Mouse (Mus musculus): ENCODE results near the gene Wap. TPM values are rescaled to one million over a fixed set of nuclear protein-coding genes. Genes with fewer than 3 reads are reported as not detected.

Wap gene
- polyA plus RNA-seq (2015; fragmentation: Nextera tagmentation; extraction: Ambion mirVana) = 2.6 and 5.3 TPM in 2 replicates

- DNase-seq (ENCODE audit: low spot score) (no peak), ATAC-seq (ENCODE audit: low FRiP score, low TSS enrichment) (no peak)
- WGBS = 78% methylated on average over 4 of the region's 4 CpGs
- no peak within 1 kb of the TSS for H3K27ac ChIP-seq (replicated peaks)
- no peaks in the 10 kb centered on the region for H3K36me3 ChIP-seq (ENCODE audit: control insufficient read depth, insufficient read depth, low read length)
- TF ChIP-seq EP300 (optimal IDR thresholded peaks at IDR 0.05) (no peak), CTCF (IDR thresholded peaks at IDR 0.05; ENCODE audit: low read depth) (no peak)
- H3K4me2 ChIP-seq (replicated peaks; ENCODE audit: low read depth) = no peak within 1 kb of the TSS
- no peaks in the 10 kb centered on the region for H3K9me3 ChIP-seq (ENCODE audit: control insufficient read depth, low read length)
- H3K9ac ChIP-seq (ENCODE audit: low read length) = no peak within 1 kb of the TSS
- no peaks in the 10 kb centered on the region for H3K27me3 ChIP-seq (ENCODE audit: control insufficient read depth, insufficient read depth, low read length)
- no peak within 1 kb of the TSS for H3K4me3 ChIP-seq (ENCODE audit: low read depth, low read length)
- H3K4me1 ChIP-seq (replicated peaks; ENCODE audit: control insufficient read depth, insufficient read depth) = no peaks in the 10 kb centered on the region
Observed at GRCm38 (mm10) chr11:6638537-6638936, at the start of gene Wap. TSS of gene Wap (minus strand) at chr11:6638637.

GRCm38 (mm10) chr11:6684741-6685140 is 46.3 kb upstream of the Wap start:
- Histone ChIP-seq H3K27ac (replicated peaks) (no peak overlapping the region), H3K4me3 (ENCODE audit: low read depth, low read length) (no peak overlapping the region), H3K4me2 (replicated peaks; ENCODE audit: low read depth) (no peak overlapping the region), H3K9ac (ENCODE audit: low read length) (no peak overlapping the region), H3K9me3 (ENCODE audit: control insufficient read depth, low read length) (no peaks in the 10 kb centered on the region), H3K36me3 (ENCODE audit: control insufficient read depth, insufficient read depth, low read length) (no peaks in the 10 kb centered on the region), H3K27me3 (ENCODE audit: control insufficient read depth, insufficient read depth, low read length) (no peaks in the 10 kb centered on the region), H3K4me1 (replicated peaks; ENCODE audit: control insufficient read depth, insufficient read depth) (peaks cover 3% of the 10 kb centered on the region; the same call in 1 of the 2 replicates)
- DNase-seq (ENCODE audit: low spot score) (no peak), ATAC-seq (ENCODE audit: low FRiP score, low TSS enrichment) (no peak)
- 67% methylated on average over 3 of the region's 3 CpGs for WGBS
- TF ChIP-seq CTCF (IDR thresholded peaks at IDR 0.05; ENCODE audit: low read depth) = no peak
- no peak for TF ChIP-seq EP300 (optimal IDR thresholded peaks at IDR 0.05)

DNA sequence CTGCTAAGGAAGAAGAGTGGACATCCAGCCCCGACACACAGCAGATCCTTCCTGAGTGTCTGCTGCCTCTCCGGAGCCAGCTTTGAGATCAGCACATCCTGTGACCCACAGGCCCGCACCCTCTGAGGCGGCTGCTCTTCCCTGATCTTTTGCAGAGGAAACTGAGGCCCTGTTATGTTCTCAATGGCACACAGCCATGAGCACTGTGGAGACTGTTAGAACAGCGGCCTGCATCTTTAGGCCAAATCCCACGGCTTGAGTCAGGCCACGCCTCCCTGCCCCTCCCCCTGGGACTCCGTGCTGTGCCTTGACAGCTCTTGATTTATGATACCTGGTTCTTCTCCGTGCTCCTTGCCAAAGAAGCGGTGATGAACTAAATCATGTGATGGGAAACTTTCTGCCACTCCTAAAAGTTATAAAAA is 42.0 kb upstream of the Wap start:
- Histone ChIP-seq H3K4me2 (replicated peaks; ENCODE audit: low read depth) (no peak overlapping the region), H3K27ac (replicated peaks) (no peak overlapping the region), H3K4me1 (replicated peaks; ENCODE audit: control insufficient read depth, insufficient read depth) (peaks cover 3% of the 10 kb centered on the region; the same call in 1 of the 2 replicates), H3K9me3 (ENCODE audit: control insufficient read depth, low read length) (no peaks in the 10 kb centered on the region), H3K4me3 (ENCODE audit: low read depth, low read length) (no peak overlapping the region), H3K36me3 (ENCODE audit: control insufficient read depth, insufficient read depth, low read length) (no peaks in the 10 kb centered on the region), H3K9ac (ENCODE audit: low read length) (peak overlapping the region; percentile 47; the same call in 1 of the 2 replicates), H3K27me3 (ENCODE audit: control insufficient read depth, insufficient read depth, low read length) (no peaks in the 10 kb centered on the region)
- WGBS = 11% methylated on average over 10 of the region's 10 CpGs
- DNase-seq (ENCODE audit: low spot score) (peak; percentile 44), ATAC-seq (ENCODE audit: low FRiP score, low TSS enrichment) (peak; percentile 57; the same call in 1 of the 2 replicates)
- no peak for TF ChIP-seq CTCF (IDR thresholded peaks at IDR 0.05; ENCODE audit: low read depth)
- no peak for TF ChIP-seq EP300 (optimal IDR thresholded peaks at IDR 0.05)

- no peaks in the 10 kb centered on the region for H3K27me3 ChIP-seq (ENCODE audit: control insufficient read depth, insufficient read depth, low read length)
- ATAC-seq (ENCODE audit: low FRiP score, low TSS enrichment) = no peak
- no peak overlapping the region for H3K4me2 ChIP-seq (replicated peaks; ENCODE audit: low read depth)
- no peak for DNase-seq (ENCODE audit: low spot score)
- H3K36me3 ChIP-seq (ENCODE audit: control insufficient read depth, insufficient read depth, low read length) = no peaks in the 10 kb centered on the region
- 0 out of 2 replicates have a peak overlapping the region, but pooled peaks have one; percentile 30 for H3K27ac ChIP-seq (replicated peaks)
- TF ChIP-seq EP300 (optimal IDR thresholded peaks at IDR 0.05) (no peak), CTCF (IDR thresholded peaks at IDR 0.05; ENCODE audit: low read depth) (no peak)
- peak overlapping the region; percentile 47; the same call in 1 of the 2 replicates for H3K9ac ChIP-seq (ENCODE audit: low read length)
- WGBS = 64% methylated on average over 16 of the region's 17 CpGs
- H3K4me3 ChIP-seq (ENCODE audit: low read depth, low read length) = no peak overlapping the region
- H3K4me1 ChIP-seq (replicated peaks; ENCODE audit: control insufficient read depth, insufficient read depth) = peaks cover 3% of the 10 kb centered on the region; the same call in 1 of the 2 replicates
- no peaks in the 10 kb centered on the region for H3K9me3 ChIP-seq (ENCODE audit: control insufficient read depth, low read length)
Observed at GRCm38 (mm10) chr11:6679694-6680396, 41.4 kb upstream of the Wap start.

GRCm38 (mm10) chr11:6677530-6677929 is 39.1 kb upstream of the Wap start:
- TF ChIP-seq EP300 (optimal IDR thresholded peaks at IDR 0.05) = no peak
- TF ChIP-seq CTCF (IDR thresholded peaks at IDR 0.05; ENCODE audit: low read depth) = peak; percentile 70
- Histone ChIP-seq H3K4me2 (replicated peaks; ENCODE audit: low read depth) (no peak overlapping the region), H3K4me3 (ENCODE audit: low read depth, low read length) (no peak overlapping the region), H3K4me1 (replicated peaks; ENCODE audit: control insufficient read depth, insufficient read depth) (peaks cover 3% of the 10 kb centered on the region; the same call in 1 of the 2 replicates), H3K36me3 (ENCODE audit: control insufficient read depth, insufficient read depth, low read length) (no peaks in the 10 kb centered on the region), H3K27me3 (ENCODE audit: control insufficient read depth, insufficient read depth, low read length) (no peaks in the 10 kb centered on the region), H3K9me3 (ENCODE audit: control insufficient read depth, low read length) (no peaks in the 10 kb centered on the region), H3K9ac (ENCODE audit: low read length) (no peak overlapping the region), H3K27ac (replicated peaks) (no peak overlapping the region)
- no peak for ATAC-seq (ENCODE audit: low FRiP score, low TSS enrichment)
- DNase-seq (ENCODE audit: low spot score) = no peak
- 34% methylated on average over 7 of the region's 7 CpGs for WGBS

DNA sequence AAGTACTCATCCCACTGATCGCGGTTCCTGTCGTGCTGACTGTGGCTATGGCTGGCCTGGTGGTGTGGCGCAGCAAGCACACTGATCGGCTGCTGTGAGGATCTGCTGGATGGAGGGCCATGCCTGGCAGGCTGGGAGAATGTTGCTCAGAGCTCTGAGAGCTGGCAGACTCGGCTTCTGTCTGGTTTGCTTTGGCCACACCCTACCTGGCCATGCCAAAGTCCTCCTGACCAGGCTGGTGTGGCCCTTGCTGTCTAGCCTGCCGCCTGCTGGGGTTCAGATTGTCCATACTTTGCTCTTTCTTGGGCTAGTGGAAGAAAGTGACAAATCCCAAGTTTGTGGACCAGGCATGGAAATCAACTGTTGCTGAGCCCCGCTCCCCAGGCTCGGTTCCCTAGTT is 38.2 kb upstream of the Wap start:
- Histone ChIP-seq H3K27ac (replicated peaks) (no peak overlapping the region), H3K9me3 (ENCODE audit: control insufficient read depth, low read length) (no peaks in the 10 kb centered on the region), H3K4me2 (replicated peaks; ENCODE audit: low read depth) (no peak overlapping the region), H3K9ac (ENCODE audit: low read length) (no peak overlapping the region), H3K4me1 (replicated peaks; ENCODE audit: control insufficient read depth, insufficient read depth) (peaks cover 3% of the 10 kb centered on the region; the same call in 1 of the 2 replicates), H3K4me3 (ENCODE audit: low read depth, low read length) (no peak overlapping the region), H3K36me3 (ENCODE audit: control insufficient read depth, insufficient read depth, low read length) (no peaks in the 10 kb centered on the region), H3K27me3 (ENCODE audit: control insufficient read depth, insufficient read depth, low read length) (no peaks in the 10 kb centered on the region)
- WGBS = 81% methylated on average over 9 of the region's 9 CpGs
- ATAC-seq (ENCODE audit: low FRiP score, low TSS enrichment) (peak; percentile 65), DNase-seq (ENCODE audit: low spot score) (peak; percentile 59)
- TF ChIP-seq CTCF (IDR thresholded peaks at IDR 0.05; ENCODE audit: low read depth) = peak; percentile 11; the same call in 1 of the 2 replicates
- no peak for TF ChIP-seq EP300 (optimal IDR thresholded peaks at IDR 0.05)

Data from stomach, postnatal 0 days (tissue).